Mouse (Mus musculus) hindbrain, embryonic 14.5 days (tissue): ENCODE measurements around the gene Syngr2. TPM values are rescaled to one million over a fixed set of nuclear protein-coding genes. Genes with fewer than 3 reads are reported as not detected.

Experiments
- ATAC-seq: fragments of 200-750 bp; cut with Nextera tagmentation; 2 replicates; pipeline ENCODE4 v1.8.0; 2017; ENCODE audit warnings: moderate number of reproducible peaks, mild to moderate bottlenecking, moderate TSS enrichment, moderate library complexity; ENCODE audit not compliant: low FRiP score
- DNase-seq: peaks from one replicate; pipeline ENCODE4 v3.0.0-alpha.2; 2015; ENCODE audit warnings: low spot score
- H3K27ac ChIP-seq: fragments of 300-500 bp; sonication (generic); 2 replicates; pipeline ENCODE4 v1.5.1; 2014; ENCODE audit warnings: mild to moderate bottlenecking, moderate library complexity
- H3K27me3 ChIP-seq: fragments of 300-500 bp; sonication (generic); 2 replicates; pipeline ENCODE4 v1.6.1; 2014; ENCODE audit warnings: mild to moderate bottlenecking, low read length, mixed read lengths; ENCODE audit not compliant: control insufficient read depth, insufficient read depth
- H3K36me3 ChIP-seq: fragments of 300-500 bp; sonication (generic); replicated peaks from 2 replicates; pipeline ENCODE4 v1.6.1; 2014; ENCODE audit not compliant: control insufficient read depth, insufficient read depth
- H3K4me1 ChIP-seq: fragments of 300-500 bp; sonication (generic); replicated peaks from 2 replicates; pipeline ENCODE4 v1.6.1; 2014; ENCODE audit warnings: antibody characterized with exemption, low read length, mixed read lengths; ENCODE audit not compliant: control insufficient read depth, insufficient read depth
- H3K4me2 ChIP-seq: fragments of 300-500 bp; sonication (generic); replicated peaks from 2 replicates; pipeline ENCODE4 v1.6.1; 2014; ENCODE audit warnings: mild to moderate bottlenecking, moderate library complexity
- H3K4me3 ChIP-seq: fragments of 300-500 bp; sonication (generic); replicated peaks from 2 replicates; pipeline ENCODE4 v1.5.1; 2014; ENCODE audit warnings: mild to moderate bottlenecking, low read length
- H3K9ac ChIP-seq: fragments of 300-500 bp; sonication (generic); 2 replicates; pipeline ENCODE4 v1.6.1; 2014
- H3K9me3 ChIP-seq: fragments of 300-500 bp; sonication (generic); 2 replicates; pipeline ENCODE4 v1.6.1; 2016; ENCODE audit warnings: low read length; ENCODE audit not compliant: control insufficient read depth
- WGBS: fragments of 180-500 bp; shearing (Covaris S2); extraction: QIAGEN DNeasy Blood & Tissue Kit; methylation state at CpG from one replicate; pipeline ENCODE4 v1.1.7; 2014; 5-methylcytosine and 5-hydroxymethylcytosine counted together
- polyA plus RNA-seq: library from polyadenylated mRNA; unstranded; fragments of >200 nt; fragmentation: Nextera tagmentation; extraction: Ambion mirVana; gene quantifications from 2 replicates; pipeline ENCODE4 v1.2.1, GENCODE M21; 2014

Syngr2 gene
- polyA plus RNA-seq, 1 experiment from 2014 or later, result 17.6 TPM

GRCm38 (mm10) chr11:117798160-117798541 lies 11.3 kb upstream of the Syngr2 start:
- no peaks in the 10 kb centered on the region for H3K36me3 ChIP-seq
- H3K9me3 ChIP-seq, result no peaks in the 10 kb centered on the region
- no peak overlapping the region for H3K27ac ChIP-seq
- no peaks in the 10 kb centered on the region for H3K27me3 ChIP-seq
- no peaks in the 10 kb centered on the region for H3K4me1 ChIP-seq
- H3K4me3 ChIP-seq, result no peak overlapping the region
- no peak overlapping the region for H3K4me2 ChIP-seq
- ATAC-seq, result no peak
- no peak overlapping the region for H3K9ac ChIP-seq
- DNase-seq, result no peak
- 43% methylated on average over 2 of the region's 2 CpGs for WGBS

GRCm38 (mm10) chr11:117799174-117799573 lies 10.3 kb upstream of the Syngr2 start:
- DNase-seq (no peak), ATAC-seq (no peak)
- Histone ChIP-seq H3K27ac (no peak overlapping the region), H3K27me3 (no peaks in the 10 kb centered on the region), H3K36me3 (no peaks in the 10 kb centered on the region), H3K9ac (no peak overlapping the region), H3K4me3 (no peak overlapping the region), H3K4me2 (no peak overlapping the region), H3K4me1 (no peaks in the 10 kb centered on the region), H3K9me3 (no peaks in the 10 kb centered on the region)
- WGBS, result 76% methylated on average over 5 of the region's 5 CpGs

- no peaks in the 10 kb centered on the region for H3K36me3 ChIP-seq
- no peaks in the 10 kb centered on the region for H3K9me3 ChIP-seq
- no peak overlapping the region for H3K4me3 ChIP-seq
- ATAC-seq, result no peak
- no peak for DNase-seq
- WGBS, result 89% methylated on average over 7 of the region's 7 CpGs
- no peak overlapping the region for H3K4me2 ChIP-seq
- no peaks in the 10 kb centered on the region for H3K4me1 ChIP-seq
- H3K27me3 ChIP-seq, result no peaks in the 10 kb centered on the region
- H3K9ac ChIP-seq, result no peak overlapping the region
- no peak overlapping the region for H3K27ac ChIP-seq
Measured at GRCm38 (mm10) chr11:117800038-117800437, 9.4 kb upstream of the Syngr2 start.

- no peaks in the 10 kb centered on the region for H3K9me3 ChIP-seq
- no peak overlapping the region for H3K4me3 ChIP-seq
- H3K9ac ChIP-seq, result no peak overlapping the region
- no peaks in the 10 kb centered on the region for H3K36me3 ChIP-seq
- WGBS, result 81% methylated on average over 7 of the region's 7 CpGs
- ATAC-seq, result no peak
- no peak for DNase-seq
- no peak overlapping the region for H3K27ac ChIP-seq
- H3K27me3 ChIP-seq, result no peaks in the 10 kb centered on the region
- no peak overlapping the region for H3K4me2 ChIP-seq
- no peaks in the 10 kb centered on the region for H3K4me1 ChIP-seq
Measured at GRCm38 (mm10) chr11:117801650-117802049, 7.8 kb upstream of the Syngr2 start.

GRCm38 (mm10) chr11:117803166-117803688 lies 6.2 kb upstream of the Syngr2 start:
- H3K27ac ChIP-seq, result no peak overlapping the region
- H3K4me2 ChIP-seq, result no peak overlapping the region
- no peaks in the 10 kb centered on the region for H3K9me3 ChIP-seq
- H3K4me1 ChIP-seq, result no peaks in the 10 kb centered on the region
- 91% methylated on average over 3 of the region's 3 CpGs for WGBS
- no peak overlapping the region for H3K4me3 ChIP-seq
- no peaks in the 10 kb centered on the region for H3K36me3 ChIP-seq
- ATAC-seq (no peak), DNase-seq (no peak)
- no peaks in the 10 kb centered on the region for H3K27me3 ChIP-seq
- H3K9ac ChIP-seq, result no peak overlapping the region

- Histone ChIP-seq H3K4me2 (no peak overlapping the region), H3K36me3 (no peaks in the 10 kb centered on the region), H3K4me3 (no peak overlapping the region), H3K27me3 (peaks cover 19% of the 10 kb centered on the region), H3K27ac (no peak overlapping the region), H3K9me3 (no peaks in the 10 kb centered on the region), H3K4me1 (peaks cover 18% of the 10 kb centered on the region), H3K9ac (no peak overlapping the region)
- ATAC-seq (no peak), DNase-seq (no peak)
- 94% methylated on average over 6 of the region's 6 CpGs for WGBS
Measured at GRCm38 (mm10) chr11:117806781-117807180, 2.7 kb upstream of the Syngr2 start.

GRCm38 (mm10) chr11:117810401-117811046 lies 1.1 kb downstream of the Syngr2 start:
- Histone ChIP-seq H3K27me3 (peaks cover 19% of the 10 kb centered on the region), H3K9me3 (no peaks in the 10 kb centered on the region), H3K9ac (peak overlapping the region; percentile 63; the same call in 1 of the 2 replicates), H3K4me1 (peaks cover 18% of the 10 kb centered on the region), H3K36me3 (no peaks in the 10 kb centered on the region), H3K4me3 (peak overlapping the region; percentile 56), H3K27ac (no peak overlapping the region), H3K4me2 (peak overlapping the region; percentile 84)
- WGBS, result under 1% methylated on average over 21 of the region's 21 CpGs
- DNase-seq (peak; percentile 66), ATAC-seq (peak; percentile 80; the same call in 1 of the 2 replicates)

GRCm38 (mm10) chr11:117813867-117814266 lies 4.4 kb downstream of the Syngr2 start:
- Histone ChIP-seq H3K4me3 (no peak overlapping the region), H3K4me2 (no peak overlapping the region), H3K9ac (no peak overlapping the region), H3K36me3 (no peaks in the 10 kb centered on the region), H3K4me1 (peaks cover 18% of the 10 kb centered on the region), H3K27me3 (peaks cover 16% of the 10 kb centered on the region), H3K27ac (no peak overlapping the region), H3K9me3 (no peaks in the 10 kb centered on the region)
- no peak for ATAC-seq
- no peak for DNase-seq
- WGBS, result 82% methylated on average over 5 of the region's 5 CpGs

- no peaks in the 10 kb centered on the region for H3K9me3 ChIP-seq
- H3K4me3 ChIP-seq, result no peak overlapping the region
- 96% methylated on average over 6 of the region's 6 CpGs for WGBS
- peaks cover 10% of the 10 kb centered on the region for H3K4me1 ChIP-seq
- ATAC-seq (no peak), DNase-seq (no peak)
- H3K9ac ChIP-seq, result no peak overlapping the region
- H3K27ac ChIP-seq, result no peak overlapping the region
- H3K4me2 ChIP-seq, result no peak overlapping the region
- peaks cover 6% of the 10 kb centered on the region for H3K27me3 ChIP-seq
- no peaks in the 10 kb centered on the region for H3K36me3 ChIP-seq
Measured at GRCm38 (mm10) chr11:117814704-117815366, 5.4 kb downstream of the Syngr2 start.
